Mouse (Mus musculus) liver, embryonic 11.5 days (tissue): ENCODE results near the gene Setd5. TPM values are rescaled to one million over a fixed set of nuclear protein-coding genes. Genes with fewer than 3 reads are reported as not detected.

ENCODE experiments used
- ATAC-seq: fragments of 200-750 bp; cut with Nextera tagmentation; replicated peaks from 2 replicates; pipeline ENCODE4 v1.8.0; 2017; ENCODE audit warnings: moderate number of reproducible peaks, mild to moderate bottlenecking, moderate TSS enrichment, moderate library complexity; ENCODE audit not compliant: low FRiP score
- DNase-seq: peaks from one replicate; pipeline ENCODE4 v3.0.0-alpha.2; 2017; ENCODE audit warnings: low spot score
- H3K27ac ChIP-seq: fragments of 300-500 bp; sonication (generic); 2 replicates; pipeline ENCODE4 v1.5.1; 2014; ENCODE audit warnings: mild to moderate bottlenecking, low read depth, low read length, control low read depth
- H3K27me3 ChIP-seq: fragments of 300-500 bp; sonication (generic); replicated peaks from 2 replicates; pipeline ENCODE4 v1.6.1; 2014; ENCODE audit warnings: low read length, mixed read lengths; ENCODE audit not compliant: control insufficient read depth, insufficient read depth
- H3K36me3 ChIP-seq: fragments of 300-500 bp; sonication (generic); 2 replicates; pipeline ENCODE4 v1.6.1; 2014; ENCODE audit warnings: mild to moderate bottlenecking, low read length, moderate library complexity, mixed read lengths; ENCODE audit not compliant: control insufficient read depth, insufficient read depth
- H3K4me1 ChIP-seq: fragments of 300-500 bp; sonication (generic); replicated peaks from 2 replicates; pipeline ENCODE4 v1.6.1; 2014; ENCODE audit warnings: low read length, mixed read lengths; ENCODE audit not compliant: control insufficient read depth, insufficient read depth
- H3K4me2 ChIP-seq: fragments of 300-500 bp; sonication (generic); 2 replicates; pipeline ENCODE4 v1.6.1; 2014; ENCODE audit warnings: mild to moderate bottlenecking, control low read depth, moderate library complexity
- H3K4me3 ChIP-seq: fragments of 300-500 bp; sonication (generic); 2 replicates; pipeline ENCODE4 v1.5.1; 2014; ENCODE audit warnings: low read depth, low read length, control low read depth
- H3K9ac ChIP-seq: fragments of 300-500 bp; sonication (generic); 2 replicates; pipeline ENCODE4 v1.6.1; 2014; ENCODE audit warnings: low read depth, low read length, control low read depth
- H3K9me3 ChIP-seq: fragments of 300-500 bp; sonication (generic); 2 replicates; pipeline ENCODE4 v1.6.1; 2016; ENCODE audit warnings: low read length, inconsistent platforms, mixed read lengths; ENCODE audit not compliant: control insufficient read depth
- WGBS: fragments of 180-500 bp; shearing (Covaris S2); extraction: QIAGEN DNeasy Blood & Tissue Kit; methylation state at CpG from one replicate; pipeline ENCODE4 v1.1.7; 2014; 5-methylcytosine and 5-hydroxymethylcytosine counted together
- polyA plus RNA-seq: library from polyadenylated mRNA; unstranded; fragments of >200 nt; fragmentation: Nextera tagmentation; extraction: Ambion mirVana; gene quantifications from 2 replicates; pipeline ENCODE4 v1.2.1, GENCODE M21; 2014

The Setd5 gene
- polyA plus RNA-seq, 1 experiment from 2014 or later = 58.6 TPM

- ATAC-seq (no peak), DNase-seq (no peak)
- Histone ChIP-seq H3K4me2 (peak overlapping the region; percentile 75), H3K36me3 (peaks cover 16% of the 10 kb centered on the region), H3K27ac (peak overlapping the region; percentile 93), H3K4me3 (peak overlapping the region; percentile 69), H3K9ac (peak overlapping the region; percentile 76), H3K4me1 (peaks cover 30% of the 10 kb centered on the region), H3K9me3 (no peaks in the 10 kb centered on the region), H3K27me3 (no peaks in the 10 kb centered on the region)
- WGBS = 41% methylated on average over 15 of the region's 15 CpGs
These were observed 30.0 kb upstream of the Setd5 start for GRCm38 (mm10) chr6:113047016-113047746.

DNA sequence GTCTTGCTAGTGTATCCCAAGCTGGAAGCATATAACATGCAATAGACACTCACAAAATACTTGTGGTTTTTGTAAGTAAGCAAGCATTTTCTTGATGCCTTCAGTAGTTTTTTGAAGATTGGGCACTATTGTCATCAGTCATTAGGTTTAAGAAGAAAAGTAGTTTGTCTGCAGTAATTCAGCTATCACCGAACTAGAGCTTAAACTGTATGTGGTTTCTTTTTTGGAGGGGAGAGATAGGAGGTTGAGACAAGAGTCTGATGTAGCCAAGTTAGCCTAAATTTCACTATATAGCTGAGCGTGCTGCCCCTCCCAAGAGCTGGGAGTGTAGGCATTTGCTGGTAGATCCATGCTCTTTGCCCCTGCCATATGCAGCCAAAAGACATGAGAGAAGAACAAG lies 28.8 kb upstream of the Setd5 start:
- no peak for ATAC-seq
- H3K9ac ChIP-seq = peak overlapping the region; percentile 52
- H3K9me3 ChIP-seq = no peaks in the 10 kb centered on the region
- H3K4me1 ChIP-seq = peaks cover 24% of the 10 kb centered on the region
- 0 out of 2 replicates have a peak overlapping the region, but pooled peaks have one; percentile 0 for H3K27ac ChIP-seq
- WGBS = 74% methylated on average over 2 of the region's 2 CpGs
- H3K4me3 ChIP-seq = peak overlapping the region; percentile 20; the same call in 1 of the 2 replicates
- no peaks in the 10 kb centered on the region for H3K27me3 ChIP-seq
- H3K4me2 ChIP-seq = peak overlapping the region; percentile 75
- DNase-seq = no peak
- peaks cover 16% of the 10 kb centered on the region for H3K36me3 ChIP-seq

GRCm38 (mm10) chr6:113049159-113049558 lies 28.0 kb upstream of the Setd5 start:
- 65% methylated on average over 3 of the region's 3 CpGs for WGBS

GRCm38 (mm10) chr6:113052972-113053371 lies 24.2 kb upstream of the Setd5 start:
- ATAC-seq (no peak), DNase-seq (no peak)
- Histone ChIP-seq H3K9me3 (no peaks in the 10 kb centered on the region), H3K27me3 (no peaks in the 10 kb centered on the region), H3K4me3 (no peak overlapping the region), H3K27ac (no peak overlapping the region), H3K4me2 (no peak overlapping the region), H3K4me1 (peaks cover 10% of the 10 kb centered on the region), H3K36me3 (peaks cover 37% of the 10 kb centered on the region), H3K9ac (no peak overlapping the region)
- WGBS = 67% methylated on average over 3 of the region's 3 CpGs

More at GRCm38 (mm10) chr6:113049159-113049558, 28.0 kb upstream of the Setd5 start:
- H3K27ac ChIP-seq = 0 out of 2 replicates have a peak overlapping the region, but pooled peaks have one; percentile 0
- ATAC-seq (no peak), DNase-seq (no peak)
- H3K9me3 ChIP-seq = no peaks in the 10 kb centered on the region
- no peak overlapping the region for H3K4me3 ChIP-seq
- no peak overlapping the region for H3K9ac ChIP-seq
- peaks cover 16% of the 10 kb centered on the region for H3K36me3 ChIP-seq
- H3K4me1 ChIP-seq = peaks cover 21% of the 10 kb centered on the region
- peak overlapping the region; percentile 75 for H3K4me2 ChIP-seq
- no peaks in the 10 kb centered on the region for H3K27me3 ChIP-seq

- H3K27ac ChIP-seq = no peak overlapping the region
- H3K9ac ChIP-seq = no peak overlapping the region
- no peaks in the 10 kb centered on the region for H3K4me1 ChIP-seq
- H3K4me2 ChIP-seq = no peak overlapping the region
- ATAC-seq = no peak
- no peaks in the 10 kb centered on the region for H3K27me3 ChIP-seq
- DNase-seq = no peak
- 83% methylated on average over 6 of the region's 6 CpGs for WGBS
- no peaks in the 10 kb centered on the region for H3K9me3 ChIP-seq
- H3K4me3 ChIP-seq = no peak overlapping the region
- H3K36me3 ChIP-seq = peaks cover 40% of the 10 kb centered on the region
These were observed 22.5 kb upstream of the Setd5 start for GRCm38 (mm10) chr6:113054552-113055107.

DNA sequence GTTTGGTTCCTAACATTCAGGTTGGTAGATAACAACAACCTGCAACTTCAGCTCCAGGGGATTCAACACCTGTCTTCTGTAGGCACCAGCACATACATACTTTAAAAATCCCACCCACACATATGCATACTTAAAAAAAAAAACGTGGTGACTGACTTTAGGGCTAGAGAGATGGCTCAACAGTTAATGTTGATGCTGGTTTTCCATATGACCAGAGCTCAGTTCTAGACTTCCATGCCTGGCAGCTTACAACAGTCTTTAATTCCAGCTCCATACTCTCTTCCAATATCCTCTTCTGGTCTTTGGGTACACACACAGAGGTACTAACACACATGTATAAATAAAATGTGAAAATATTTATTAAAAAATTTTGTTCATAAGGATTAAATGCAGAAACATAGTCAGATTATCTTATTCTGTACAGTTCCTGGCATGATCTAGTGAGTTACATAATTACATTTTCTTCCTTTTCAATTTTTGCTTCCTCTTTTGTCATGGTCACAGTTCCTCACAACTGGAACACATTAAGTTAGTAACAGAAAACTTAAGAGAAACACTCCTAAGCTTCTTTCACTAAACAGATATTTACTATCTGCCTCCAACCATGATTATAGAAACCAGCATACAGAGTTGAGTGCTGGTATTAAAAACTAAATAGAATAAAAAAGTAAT lies 16.1 kb upstream of the Setd5 start:
- DNase-seq (no peak), ATAC-seq (no peak)
- H3K36me3 ChIP-seq = peaks cover 59% of the 10 kb centered on the region
- no peaks in the 10 kb centered on the region for H3K9me3 ChIP-seq
- no peak overlapping the region for H3K4me3 ChIP-seq
- H3K4me2 ChIP-seq = no peak overlapping the region
- H3K4me1 ChIP-seq = no peaks in the 10 kb centered on the region
- no peak overlapping the region for H3K9ac ChIP-seq
- no peaks in the 10 kb centered on the region for H3K27me3 ChIP-seq
- WGBS = 75% methylated on average over 1 of the region's 1 CpGs
- H3K27ac ChIP-seq = no peak overlapping the region

GRCm38 (mm10) chr6:113062253-113062652 lies 14.9 kb upstream of the Setd5 start:
- H3K9ac ChIP-seq = no peak overlapping the region
- 81% methylated on average over 3 of the region's 3 CpGs for WGBS
- no peak overlapping the region for H3K27ac ChIP-seq
- no peak overlapping the region for H3K4me2 ChIP-seq
- H3K9me3 ChIP-seq = no peaks in the 10 kb centered on the region
- DNase-seq (no peak), ATAC-seq (no peak)
- H3K4me3 ChIP-seq = no peak overlapping the region
- no peaks in the 10 kb centered on the region for H3K4me1 ChIP-seq
- H3K27me3 ChIP-seq = no peaks in the 10 kb centered on the region
- peaks cover 64% of the 10 kb centered on the region for H3K36me3 ChIP-seq

DNA sequence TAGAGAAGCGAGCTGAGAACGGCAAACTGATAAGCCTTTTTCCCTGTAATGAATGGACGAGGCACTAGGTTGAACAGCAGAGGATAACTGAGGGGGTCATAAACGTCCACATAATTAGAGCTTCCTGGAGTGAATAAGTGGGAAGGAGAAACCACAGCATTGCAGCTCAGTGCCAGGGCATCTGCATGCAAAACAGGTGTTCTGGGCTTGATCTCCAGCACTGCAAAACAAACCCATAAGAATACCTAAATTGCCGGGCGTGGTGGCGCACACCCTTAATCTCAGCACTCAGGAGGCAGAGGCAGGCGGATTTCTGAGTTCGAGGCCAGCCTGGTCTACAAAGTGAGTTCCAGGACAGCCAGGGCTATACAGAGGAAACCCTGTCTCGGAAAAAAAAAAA lies 13.8 kb upstream of the Setd5 start:
- H3K9ac ChIP-seq = no peak overlapping the region
- peaks cover 60% of the 10 kb centered on the region for H3K36me3 ChIP-seq
- no peaks in the 10 kb centered on the region for H3K9me3 ChIP-seq
- H3K27me3 ChIP-seq = no peaks in the 10 kb centered on the region
- DNase-seq (no peak), ATAC-seq (no peak)
- 82% methylated on average over 10 of the region's 10 CpGs for WGBS
- H3K4me2 ChIP-seq = no peak overlapping the region
- no peaks in the 10 kb centered on the region for H3K4me1 ChIP-seq
- H3K27ac ChIP-seq = no peak overlapping the region
- H3K4me3 ChIP-seq = no peak overlapping the region
